Mouse (Mus musculus): ENCODE data around the gene Ybx1.

The Ybx1 gene

DNA sequence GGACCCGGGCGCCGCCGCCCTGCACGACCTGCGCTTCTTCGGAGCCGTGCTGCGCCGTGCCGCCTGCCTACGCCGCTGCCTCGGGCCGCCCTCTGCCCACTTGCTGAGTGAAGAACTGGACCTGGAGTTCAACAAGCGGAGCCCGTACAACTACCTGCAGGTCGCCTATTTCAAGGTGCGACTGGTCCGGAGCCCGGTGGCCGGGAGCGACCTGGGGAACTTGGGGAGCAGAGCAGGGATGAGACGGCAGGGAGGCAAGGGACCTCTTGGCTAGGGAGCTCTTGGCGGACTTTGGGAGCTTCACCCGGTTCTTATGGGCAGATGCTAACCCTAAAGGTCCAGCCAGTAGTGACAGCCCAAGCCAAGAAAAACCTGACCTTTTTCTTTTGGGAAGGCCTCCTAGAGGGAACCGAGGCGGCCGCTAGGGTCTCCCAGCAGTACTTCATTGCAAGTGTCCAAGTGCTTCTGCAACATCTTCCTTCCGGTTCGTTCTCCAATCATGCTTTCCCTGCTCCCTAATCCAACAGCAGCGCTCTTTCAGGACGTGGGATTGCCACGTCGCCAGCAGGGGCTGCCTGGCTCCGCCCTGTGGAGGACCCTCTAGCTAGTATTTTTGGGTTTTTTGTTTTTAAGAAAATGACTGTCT is 61.0 kb downstream of the Ybx1 start:
- DNase-seq (ENCODE audit: low spot score) = peak; percentile 72

DNA sequence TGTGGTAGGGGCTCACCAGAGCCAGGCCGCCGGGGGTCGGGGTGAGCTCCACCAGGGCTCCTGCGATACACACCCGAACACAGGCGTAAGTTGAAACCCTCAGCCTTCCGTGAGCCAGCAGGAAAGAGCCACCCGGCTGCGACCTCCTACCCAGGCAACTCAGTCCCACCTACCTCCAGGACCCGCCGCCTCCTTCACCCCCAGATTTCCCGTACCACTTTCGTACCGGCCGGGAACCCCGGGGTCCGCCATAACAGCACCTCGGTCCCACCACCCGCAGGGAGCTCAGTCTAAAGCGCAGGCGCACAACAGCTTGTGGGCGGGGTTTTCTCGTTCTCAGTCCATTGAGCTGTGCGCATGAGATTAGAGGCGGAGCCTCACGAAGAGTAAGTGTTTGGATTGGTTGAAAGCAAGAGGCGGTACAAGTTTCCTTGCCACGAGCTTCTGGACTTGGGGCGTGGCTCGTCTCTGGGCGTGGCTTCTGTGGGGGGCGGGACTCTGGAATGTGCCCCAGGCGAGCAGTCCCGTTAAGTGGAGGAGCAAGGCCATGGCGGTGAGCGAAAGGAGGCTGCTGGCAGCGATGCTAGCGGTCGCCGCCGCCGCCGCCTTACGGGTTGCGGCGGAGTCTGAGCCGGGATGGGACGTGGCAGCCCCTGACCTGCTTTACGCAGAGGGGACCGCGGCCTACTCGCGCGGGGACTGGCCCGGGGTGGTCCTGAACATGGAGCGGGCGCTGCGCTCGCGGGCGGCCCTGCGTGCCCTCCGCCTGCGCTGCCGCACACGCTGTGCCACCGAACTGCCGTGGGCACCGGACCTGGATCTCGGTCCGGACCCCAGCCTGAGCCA is 61.8 kb downstream of the Ybx1 start, which contains the start of the genes AU022252 and P3h1:
Gene AU022252, minus strand, starts transcription at position 303 of the 846 bp plus-strand sequence.
Gene P3h1, plus strand, starts transcription at position 506 of the 846 bp plus-strand sequence.
- peak; percentile 100 for DNase-seq (ENCODE audit: low spot score)
